Mouse (Mus musculus): ENCODE measurements around the gene Bach2.

DNA sequence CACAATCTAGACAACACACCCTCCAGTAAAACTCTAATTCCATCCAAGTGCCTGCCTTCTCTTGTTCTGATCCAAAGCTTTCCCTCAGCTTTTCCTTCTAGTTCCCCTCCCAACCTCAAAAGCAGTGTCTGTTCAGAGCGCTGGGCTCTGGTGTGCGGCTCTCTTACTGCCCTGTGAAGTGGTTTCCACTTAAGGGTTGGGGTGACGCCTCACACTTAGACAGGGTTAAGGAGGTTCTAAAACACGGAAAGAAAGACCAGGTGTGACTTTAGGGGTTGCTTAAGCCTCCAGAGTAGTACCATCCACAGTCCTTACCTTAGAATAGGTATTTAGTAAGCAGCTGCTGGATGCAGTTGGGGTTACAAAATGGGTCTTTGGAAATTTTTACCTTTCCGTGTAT, 185.1 kb downstream of the Bach2 start:
- TF ChIP-seq CTCF (IDR thresholded peaks at IDR 0.05; ENCODE audit: low read depth), result no peak
- no peak for TF ChIP-seq EP300 (IDR thresholded peaks at IDR 0.05; ENCODE audit: low read depth)
